Mouse (Mus musculus) hindbrain, postnatal 0 days (tissue): ENCODE data around the gene Grtp1. TPM values are rescaled to one million over a fixed set of nuclear protein-coding genes. Genes with fewer than 3 reads are reported as not detected.
A peak's percentile ranks its signal among the peaks of the same experiment; 100 is the strongest.

Experiments used
- ATAC-seq: fragments of 200-750 bp; cut with Nextera tagmentation; 2 replicates; pipeline ENCODE4 v1.8.0; 2017; ENCODE audit warnings: mild to moderate bottlenecking, moderate TSS enrichment, moderate library complexity
- DNase-seq: peaks from one replicate; pipeline ENCODE4 v3.0.0-alpha.2; 2015; ENCODE audit warnings: low spot score
- H3K27ac ChIP-seq: fragments of 300-500 bp; sonication (generic); 2 replicates; pipeline ENCODE4 v1.5.1; 2014; ENCODE audit warnings: mild to moderate bottlenecking
- H3K27me3 ChIP-seq: fragments of 300-500 bp; sonication (generic); 2 replicates; pipeline ENCODE4 v1.6.1; 2014; ENCODE audit warnings: low read length, mixed read lengths; ENCODE audit not compliant: insufficient read depth
- H3K36me3 ChIP-seq: fragments of 300-500 bp; sonication (generic); 2 replicates; pipeline ENCODE4 v1.6.1; 2014; ENCODE audit warnings: low read length, mixed read lengths; ENCODE audit not compliant: insufficient read depth
- H3K4me1 ChIP-seq: fragments of 300-500 bp; sonication (generic); 2 replicates; pipeline ENCODE4 v1.6.1; 2014; ENCODE audit warnings: antibody characterized with exemption, low read length, mixed read lengths; ENCODE audit not compliant: insufficient read depth
- H3K4me2 ChIP-seq: fragments of 300-500 bp; sonication (generic); 2 replicates; pipeline ENCODE4 v1.6.1; 2014; ENCODE audit warnings: low read depth, mild to moderate bottlenecking, low read length, moderate library complexity, mixed read lengths
- H3K4me3 ChIP-seq: fragments of 300-500 bp; sonication (generic); 2 replicates; pipeline ENCODE4 v1.5.1; 2014; ENCODE audit warnings: low read length
- H3K9ac ChIP-seq: fragments of 300-500 bp; sonication (generic); replicated peaks from 2 replicates; pipeline ENCODE4 v1.6.1; 2014; ENCODE audit warnings: mild to moderate bottlenecking, low read length, moderate library complexity, mixed read lengths
- H3K9me3 ChIP-seq: fragments of 300-500 bp; sonication (generic); 2 replicates; pipeline ENCODE4 v1.6.1; 2016; ENCODE audit warnings: low read length, mixed read lengths
- CTCF ChIP-seq: IDR thresholded peaks from 2 replicates; pipeline ENCODE4 v1.5.1; 2016; ENCODE audit warnings: antibody characterized with exemption, control low read depth, low read depth
- WGBS: fragments of 180-500 bp; shearing (Covaris S2); extraction: QIAGEN DNeasy Blood & Tissue Kit; methylation state at CpG from one replicate; pipeline ENCODE4 v1.1.7; 2014; 5-methylcytosine and 5-hydroxymethylcytosine counted together
- polyA plus RNA-seq: library from polyadenylated mRNA; unstranded; fragments of >200 nt; fragmentation: Nextera tagmentation; extraction: Ambion mirVana; gene quantifications from 2 replicates; pipeline ENCODE4 v1.2.1, GENCODE M21; 2015
- total RNA-seq: library from RNA; depleted of rRNA; stranded (reverse); fragments of >200 nt; gene quantifications from 2 replicates; pipeline ENCODE4 v1.2.3, GENCODE M21; 2014

Gene Grtp1
- total and polyA plus RNA-seq, 2 experiments from 2014 or later = 14.8 to 17.1 TPM

- no peaks in the 10 kb centered on the region for H3K36me3 ChIP-seq
- no peaks in the 10 kb centered on the region for H3K9me3 ChIP-seq
- no peak for ATAC-seq
- no peak overlapping the region for H3K4me2 ChIP-seq
- TF ChIP-seq CTCF = no peak
- no peak overlapping the region for H3K9ac ChIP-seq
- H3K27me3 ChIP-seq = peaks cover 15% of the 10 kb centered on the region; the same call in 1 of the 2 replicates
- H3K4me1 ChIP-seq = 0 out of 2 replicates have a peak, but pooled peaks cover 7% of the 10 kb centered on the region
- WGBS = 82% methylated on average over 5 of the region's 5 CpGs
- no peak overlapping the region for H3K4me3 ChIP-seq
- no peak for DNase-seq
- H3K27ac ChIP-seq = no peak overlapping the region
Observed at GRCm38 (mm10) chr8:13205311-13205710, 4.9 kb upstream of the Grtp1 start.

DNA sequence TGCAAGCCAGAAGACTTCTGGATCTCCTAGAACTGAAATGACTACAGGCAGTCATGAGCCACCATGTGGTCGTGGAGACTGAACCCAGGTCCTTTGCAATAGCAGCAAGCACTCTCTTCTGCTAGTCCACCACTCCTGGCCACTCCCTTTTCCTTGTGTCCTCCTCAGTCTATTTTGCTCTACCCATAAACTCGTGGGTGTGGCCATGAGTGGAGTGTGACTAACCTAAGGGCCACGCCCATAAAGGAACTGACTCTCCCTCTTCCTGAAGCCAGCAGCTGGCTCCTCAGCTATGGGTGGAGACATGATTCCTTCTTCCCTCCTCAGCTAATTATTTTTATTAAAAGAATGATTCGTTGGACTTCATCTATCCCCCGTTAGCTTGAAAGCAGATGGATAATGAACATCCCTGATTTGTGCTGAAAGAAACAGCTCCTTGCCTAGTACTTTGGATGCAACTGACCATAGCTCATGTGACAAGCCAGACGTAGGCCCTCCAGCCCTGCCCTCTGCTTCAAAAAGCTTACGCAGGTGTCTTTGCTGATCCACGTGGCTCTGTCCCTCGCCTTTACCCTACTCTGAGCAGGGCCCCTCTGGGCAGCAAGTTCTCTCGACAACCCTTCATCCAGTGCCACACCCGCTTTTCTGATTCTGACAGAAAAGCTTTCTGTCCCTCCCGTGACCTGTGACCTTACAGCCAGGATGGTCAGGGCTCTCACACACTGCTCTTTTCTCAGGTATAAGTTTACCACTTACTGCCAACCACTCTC lies 4.1 kb upstream of the Grtp1 start:
- no peak overlapping the region for H3K27ac ChIP-seq
- DNase-seq (no peak), ATAC-seq (no peak)
- no peak overlapping the region for H3K4me2 ChIP-seq
- 76% methylated on average over 12 of the region's 12 CpGs for WGBS
- H3K9me3 ChIP-seq = no peaks in the 10 kb centered on the region
- no peaks in the 10 kb centered on the region for H3K36me3 ChIP-seq
- H3K27me3 ChIP-seq = peaks cover 15% of the 10 kb centered on the region; the same call in 1 of the 2 replicates
- TF ChIP-seq CTCF = no peak
- no peak overlapping the region for H3K4me3 ChIP-seq
- H3K9ac ChIP-seq = no peak overlapping the region
- peaks cover 10% of the 10 kb centered on the region; the same call in 1 of the 2 replicates for H3K4me1 ChIP-seq

DNA sequence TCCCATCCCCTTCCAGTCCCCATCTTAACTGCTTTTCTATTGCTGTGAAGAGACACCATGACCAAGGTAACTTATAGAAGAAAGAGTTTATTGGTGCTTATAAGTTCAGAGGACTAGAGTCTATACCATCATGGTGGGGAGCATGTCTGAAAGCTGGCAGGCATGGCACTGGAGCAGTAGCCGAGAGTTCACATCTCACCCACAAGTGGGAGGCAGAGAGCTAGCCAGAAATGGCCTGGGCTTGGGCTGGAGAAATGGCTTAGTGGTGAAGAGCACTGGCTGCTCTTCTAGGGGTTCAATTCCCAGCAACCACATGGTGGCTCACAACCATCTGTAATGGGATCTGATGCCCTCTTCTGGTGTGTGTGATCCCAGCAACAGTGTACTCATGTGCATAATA lies 3.1 kb upstream of the Grtp1 start:
- no peak overlapping the region for H3K9ac ChIP-seq
- H3K4me3 ChIP-seq = no peak overlapping the region
- ATAC-seq (no peak), DNase-seq (no peak)
- peaks cover 15% of the 10 kb centered on the region; the same call in 1 of the 2 replicates for H3K27me3 ChIP-seq
- peak; percentile 34; the same call in 1 of the 2 replicates for TF ChIP-seq CTCF
- 57% methylated on average over 1 of the region's 1 CpGs for WGBS
- H3K27ac ChIP-seq = no peak overlapping the region
- no peaks in the 10 kb centered on the region for H3K36me3 ChIP-seq
- H3K9me3 ChIP-seq = no peaks in the 10 kb centered on the region
- no peak overlapping the region for H3K4me2 ChIP-seq
- H3K4me1 ChIP-seq = peaks cover 10% of the 10 kb centered on the region; the same call in 1 of the 2 replicates

GRCm38 (mm10) chr8:13202806-13203205 lies 2.4 kb upstream of the Grtp1 start:
- 92% methylated on average over 3 of the region's 3 CpGs for WGBS
- Histone ChIP-seq H3K9ac (no peak overlapping the region), H3K4me1 (peaks cover 10% of the 10 kb centered on the region; the same call in 1 of the 2 replicates), H3K4me3 (no peak overlapping the region), H3K36me3 (no peaks in the 10 kb centered on the region), H3K27me3 (peaks cover 15% of the 10 kb centered on the region; the same call in 1 of the 2 replicates), H3K9me3 (no peaks in the 10 kb centered on the region), H3K27ac (no peak overlapping the region), H3K4me2 (no peak overlapping the region)
- ATAC-seq (no peak), DNase-seq (no peak)
- no peak for TF ChIP-seq CTCF

- no peaks in the 10 kb centered on the region for H3K9me3 ChIP-seq
- no peak overlapping the region for H3K27ac ChIP-seq
- WGBS = 50% methylated on average over 3 of the region's 3 CpGs
- ATAC-seq (no peak), DNase-seq (no peak)
- H3K4me3 ChIP-seq = no peak overlapping the region
- H3K27me3 ChIP-seq = peaks cover 15% of the 10 kb centered on the region; the same call in 1 of the 2 replicates
- H3K4me2 ChIP-seq = no peak overlapping the region
- no peak overlapping the region for H3K9ac ChIP-seq
- H3K36me3 ChIP-seq = no peaks in the 10 kb centered on the region
- TF ChIP-seq CTCF = no peak
- peaks cover 10% of the 10 kb centered on the region; the same call in 1 of the 2 replicates for H3K4me1 ChIP-seq
Observed at GRCm38 (mm10) chr8:13202041-13202440, 1.6 kb upstream of the Grtp1 start.

GRCm38 (mm10) chr8:13201013-13201334 lies 554 bp upstream of the Grtp1 start:
- H3K27me3 ChIP-seq = peaks cover 15% of the 10 kb centered on the region; the same call in 1 of the 2 replicates
- H3K4me1 ChIP-seq = peaks cover 10% of the 10 kb centered on the region; the same call in 1 of the 2 replicates
- H3K9ac ChIP-seq = peak overlapping the region; percentile 65
- TF ChIP-seq CTCF = no peak
- peak overlapping the region; percentile 70 for H3K4me3 ChIP-seq
- no peak overlapping the region for H3K27ac ChIP-seq
- DNase-seq (no peak), ATAC-seq (no peak)
- H3K9me3 ChIP-seq = no peaks in the 10 kb centered on the region
- 3% methylated on average over 18 of the region's 18 CpGs for WGBS
- peak overlapping the region; percentile 79 for H3K4me2 ChIP-seq
- H3K36me3 ChIP-seq = no peaks in the 10 kb centered on the region
